Mouse (Mus musculus) heart, postnatal 36 days (tissue): ENCODE measurements around the gene Spty2d1. TPM values are rescaled to one million over a fixed set of nuclear protein-coding genes. Genes with fewer than 3 reads are reported as not detected.

Experiments used
- DNase-seq, 2 experiments: peaks; one replicate each; pipeline ENCODE4 v3.0.0; 2021 to 2022
- intact Hi-C: fragments of 180-260 bp; cut with DNase I; formaldehyde crosslinking; loops from one replicate; pipeline ENCODE4 v1.15.1; 2025
- total RNA-seq, 2 experiments: library from RNA; stranded (reverse); gene quantifications; 2 replicates each; pipeline ENCODE4 v1.2.3; 2021

Gene Spty2d1
- total RNA-seq, 2 experiments from 2014 or later = 6.7 to 8.6 TPM

- peak; percentile 87 to 93 for DNase-seq
- intact Hi-C loops = loop anchor here (1.0 kb wide), 2 partner anchors 58 to 127 kb away; no protein-coding TSS in a partner anchor
Measured at GRCm38 (mm10) chr7:47023530-47023929, 15.3 kb upstream of the Spty2d1 start.

GRCm38 (mm10) chr7:47022482-47022881 is 14.3 kb upstream of the Spty2d1 start:
- DNase-seq = no peak
- intact Hi-C loops = no loop called here

GRCm38 (mm10) chr7:47020956-47021355 is 12.7 kb upstream of the Spty2d1 start:
- intact Hi-C loops = no loop called here
- DNase-seq = no peak

GRCm38 (mm10) chr7:47019641-47020040 is 11.4 kb upstream of the Spty2d1 start:
- intact Hi-C loops = loop anchor here (5.0 kb wide), 1 partner anchor 102 kb away; the partner anchor contains the start of gene Tsg101
- no peak for DNase-seq

GRCm38 (mm10) chr7:47017146-47017545 is 8.9 kb upstream of the Spty2d1 start:
- intact Hi-C loops = loop anchor here (5.0 kb wide), 1 partner anchor 100 kb away; the partner anchor contains the start of gene Tsg101
- DNase-seq = no peak

- DNase-seq = no peak
- intact Hi-C loops = loop anchor here (5.0 kb wide), 1 partner anchor 99 kb away; the partner anchor contains the start of gene Tsg101
Measured at GRCm38 (mm10) chr7:47016602-47017001, 8.4 kb upstream of the Spty2d1 start.

- DNase-seq = peak; percentile 83 to 86
- intact Hi-C loops = loop anchor here (1.0 to 5.0 kb wide), 2 partner anchors 52 to 98 kb away; partner anchors contain the start of gene Tsg101
Measured at GRCm38 (mm10) chr7:47015390-47016065, 7.3 kb upstream of the Spty2d1 start.

GRCm38 (mm10) chr7:47014564-47015389 is 6.6 kb upstream of the Spty2d1 start:
- DNase-seq = peak; percentile 61 to 62
- intact Hi-C loops = loop anchor here (1.0 to 5.0 kb wide), 2 partner anchors 51 to 97 kb away; partner anchors contain the start of gene Tsg101

- intact Hi-C loops = no loop called here
Measured at GRCm38 (mm10) chr7:47013131-47013767, 5.0 kb upstream of the Spty2d1 start.

GRCm38 (mm10) chr7:47007818-47008167 is 418 bp downstream of the Spty2d1 start:
- DNase-seq = no peak
- intact Hi-C loops = loop anchor here (1.0 to 5.0 kb wide), 2 partner anchors 160 to 212 kb away; no protein-coding TSS in a partner anchor

More at GRCm38 (mm10) chr7:47013131-47013767, 5.0 kb upstream of the Spty2d1 start:
- DNase-seq = no peak

GRCm38 (mm10) chr7:47007109-47007780 is 966 bp downstream of the Spty2d1 start:
- intact Hi-C loops = loop anchor here (5.0 kb wide), 1 partner anchor 160 kb away; no protein-coding TSS in a partner anchor
- DNase-seq = no peak

GRCm38 (mm10) chr7:47003411-47004115 is 4.6 kb downstream of the Spty2d1 start:
- DNase-seq = no peak
- intact Hi-C loops = loop anchor here (5.0 kb wide), 1 partner anchor 166 kb away; no protein-coding TSS in a partner anchor

- intact Hi-C loops = loop anchor here (5.0 kb wide), 1 partner anchor 165 kb away; no protein-coding TSS in a partner anchor
Measured at GRCm38 (mm10) chr7:47001900-47002275, 6.3 kb downstream of the Spty2d1 start.

GRCm38 (mm10) chr7:47001125-47001899 is 6.9 kb downstream of the Spty2d1 start:
- no peak for DNase-seq
- intact Hi-C loops = loop anchor here (5.0 kb wide), 1 partner anchor 164 kb away; no protein-coding TSS in a partner anchor

More at GRCm38 (mm10) chr7:47001900-47002275, 6.3 kb downstream of the Spty2d1 start:
- no peak for DNase-seq

- intact Hi-C loops = loop anchor here (5.0 kb wide), 1 partner anchor 163 kb away; no protein-coding TSS in a partner anchor
- no peak for DNase-seq
Measured at GRCm38 (mm10) chr7:47000644-47000983, 7.6 kb downstream of the Spty2d1 start.

GRCm38 (mm10) chr7:46999983-47000643 is 8.1 kb downstream of the Spty2d1 start:
- DNase-seq = no peak
- intact Hi-C loops = loop anchor here (5.0 kb wide), 1 partner anchor 163 kb away; no protein-coding TSS in a partner anchor

GRCm38 (mm10) chr7:46998942-46999341 is 9.3 kb downstream of the Spty2d1 start:
- intact Hi-C loops = no loop called here
- DNase-seq = no peak
